Mouse (Mus musculus) cortical plate, adult 2 months (tissue): ENCODE measurements around the gene Slc41a2. TPM values are rescaled to one million over a fixed set of nuclear protein-coding genes. Genes with fewer than 3 reads are reported as not detected.
A peak's percentile ranks its signal among the peaks of the same experiment; 100 is the strongest.

Experiments
- H3K27ac ChIP-seq: fragments of 200-500 bp; 2 replicates; pipeline ENCODE4 v1.5.1; 2012; ENCODE audit warnings: low read length, control low read depth, inconsistent platforms; ENCODE audit not compliant: insufficient read depth
- H3K4me1 ChIP-seq: fragments of 200-500 bp; 2 replicates; pipeline ENCODE4 v1.6.1; 2011; ENCODE audit warnings: low read length; ENCODE audit not compliant: control insufficient read depth, insufficient read depth
- H3K4me3 ChIP-seq: fragments of 200-500 bp; 2 replicates; pipeline ENCODE4 v1.5.1; 2011; ENCODE audit warnings: mild to moderate bottlenecking, low read length, control low read depth; ENCODE audit not compliant: insufficient read depth
- CTCF ChIP-seq: fragments of 200-500 bp; IDR thresholded peaks from 2 replicates; pipeline ENCODE4 v1.5.1; 2011; ENCODE audit warnings: mild to moderate bottlenecking, control low read depth, low read length; ENCODE audit not compliant: insufficient read depth; ENCODE audit errors: extremely low read depth
- POLR2A ChIP-seq: fragments of 200-500 bp; IDR thresholded peaks from 2 replicates; pipeline ENCODE4 v1.6.1; 2011; ENCODE audit warnings: mild to moderate bottlenecking, low read length, control low read depth; ENCODE audit not compliant: insufficient read depth; ENCODE audit errors: extremely low read depth
- polyA plus RNA-seq: library from polyadenylated mRNA; depleted of rRNA; stranded (reverse); fragments of >200 nt; gene quantifications from 2 replicates; pipeline ENCODE4 v1.2.3, GENCODE M21; 2012

Slc41a2 gene
- polyA plus RNA-seq, 1 experiment, result 11.1 TPM

GRCm38 (mm10) chr10:83350689-83351088 is 13.0 kb upstream of the Slc41a2 start:
- TF ChIP-seq POLR2A (no peak), CTCF (no peak)
- Histone ChIP-seq H3K4me3 (no peak overlapping the region), H3K4me1 (no peaks in the 10 kb centered on the region), H3K27ac (no peak overlapping the region)

DNA sequence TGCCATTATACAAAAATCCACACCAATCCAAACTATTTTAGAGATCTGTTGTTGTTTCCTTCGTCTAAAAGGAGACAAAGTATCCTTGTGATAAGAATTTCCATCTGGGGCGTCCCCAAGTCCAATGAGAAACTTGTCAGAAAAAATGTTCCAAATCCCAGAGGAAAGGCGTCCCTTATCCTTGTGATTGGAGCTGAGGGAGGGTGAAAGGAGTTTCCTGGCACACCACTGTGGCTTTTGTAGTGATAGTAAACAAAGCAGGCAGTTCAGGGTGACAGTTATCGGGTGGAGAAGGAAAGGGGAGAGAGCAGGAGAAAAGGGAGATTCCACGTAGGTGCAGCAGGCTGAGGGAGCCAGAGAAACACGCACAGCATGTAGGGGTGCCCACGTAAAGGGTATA is 9.8 kb upstream of the Slc41a2 start:
- TF ChIP-seq CTCF, result no peak
- no peak for TF ChIP-seq POLR2A
- H3K4me3 ChIP-seq, result no peak overlapping the region
- no peak overlapping the region for H3K27ac ChIP-seq
- no peaks in the 10 kb centered on the region for H3K4me1 ChIP-seq

- Histone ChIP-seq H3K27ac (no peak overlapping the region), H3K4me3 (no peak overlapping the region), H3K4me1 (no peaks in the 10 kb centered on the region)
- TF ChIP-seq POLR2A, result no peak
- TF ChIP-seq CTCF, result no peak
These were observed 8.7 kb upstream of the Slc41a2 start for GRCm38 (mm10) chr10:83346359-83346736.

GRCm38 (mm10) chr10:83345693-83346358 is 8.1 kb upstream of the Slc41a2 start:
- TF ChIP-seq CTCF, result no peak
- no peak for TF ChIP-seq POLR2A
- Histone ChIP-seq H3K27ac (no peak overlapping the region), H3K4me1 (no peaks in the 10 kb centered on the region), H3K4me3 (no peak overlapping the region)

GRCm38 (mm10) chr10:83343828-83344685 is 6.4 kb upstream of the Slc41a2 start:
- H3K4me1 ChIP-seq, result no peaks in the 10 kb centered on the region
- no peak overlapping the region for H3K27ac ChIP-seq
- H3K4me3 ChIP-seq, result no peak overlapping the region
- TF ChIP-seq CTCF (no peak), POLR2A (no peak)

DNA sequence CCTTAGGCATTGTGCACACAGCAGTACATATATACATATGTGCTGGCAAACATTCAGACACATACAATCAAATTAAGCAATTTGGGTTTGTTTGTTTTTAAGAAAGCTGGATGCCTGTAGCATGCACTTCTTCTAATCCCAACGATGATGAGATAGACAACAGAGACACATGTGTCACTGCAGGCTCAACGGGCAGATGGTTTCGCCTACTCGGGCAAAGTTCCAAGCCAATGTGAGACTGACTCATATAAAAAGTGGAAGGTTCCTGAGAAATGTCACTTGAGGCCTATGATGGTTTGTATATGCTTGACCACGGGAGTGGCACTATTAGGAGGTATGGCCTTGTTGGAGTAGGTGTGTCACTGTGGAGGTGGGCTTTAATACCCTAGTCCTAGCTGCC is 5.5 kb upstream of the Slc41a2 start:
- Histone ChIP-seq H3K27ac (no peak overlapping the region), H3K4me1 (no peaks in the 10 kb centered on the region), H3K4me3 (no peak overlapping the region)
- no peak for TF ChIP-seq POLR2A
- TF ChIP-seq CTCF, result no peak

- Histone ChIP-seq H3K27ac (no peak overlapping the region), H3K4me3 (no peak overlapping the region), H3K4me1 (no peaks in the 10 kb centered on the region)
- TF ChIP-seq POLR2A (no peak), CTCF (no peak)
These were observed 3.5 kb upstream of the Slc41a2 start for GRCm38 (mm10) chr10:83341226-83341625.

GRCm38 (mm10) chr10:83337971-83338598 is 403 bp upstream of the Slc41a2 start:
- H3K4me3 ChIP-seq, result peak overlapping the region; percentile 63
- no peak overlapping the region; the same call in 1 of the 2 replicates for H3K27ac ChIP-seq
- no peaks in the 10 kb centered on the region for H3K4me1 ChIP-seq
- TF ChIP-seq CTCF (no peak), POLR2A (no peak)

- no peaks in the 10 kb centered on the region for H3K4me1 ChIP-seq
These were observed 1.3 kb downstream of the Slc41a2 start for GRCm38 (mm10) chr10:83336336-83336735.

More at GRCm38 (mm10) chr10:83336336-83336735, 1.3 kb downstream of the Slc41a2 start:
- peak overlapping the region; percentile 9 for H3K4me3 ChIP-seq
- TF ChIP-seq POLR2A (no peak), CTCF (no peak)
- no peak overlapping the region for H3K27ac ChIP-seq
